Mouse (Mus musculus): Measurements from ENCODE around the gene Mlip.

GRCm38 (mm10) chr9:77360654-77361053 is 7.9 kb upstream of the Mlip start:
- no peak for TF ChIP-seq GATA1 (IDR thresholded peaks at IDR 0.05; ENCODE audit: low read length)
- TF ChIP-seq TAL1 (IDR thresholded peaks at IDR 0.05; ENCODE audit: low read length), result no peak

Data from erythroblast, embryonic 14.5 days (primary cell).